Mouse (Mus musculus) heart, embryonic 16.5 days (tissue): ENCODE data around the gene AF067061. TPM values are rescaled to one million over a fixed set of nuclear protein-coding genes. Genes with fewer than 3 reads are reported as not detected.
"Not testable (repeated sequence)": the region's sequence is repeated elsewhere in the genome, so short reads cannot be mapped to it uniquely, and the experiment has no call there.

Experiments used
- ATAC-seq: fragments of 200-750 bp; cut with Nextera tagmentation; replicated peaks from 2 replicates; pipeline ENCODE4 v1.8.0; 2017; ENCODE audit warnings: moderate number of reproducible peaks; ENCODE audit not compliant: insufficient read depth, low FRiP score; ENCODE audit errors: extremely low read depth
- H3K27ac ChIP-seq: fragments of 300-500 bp; sonication (generic); 2 replicates; pipeline ENCODE4 v1.5.1; 2014; ENCODE audit warnings: mild to moderate bottlenecking, low read length, control low read depth, moderate library complexity
- H3K27me3 ChIP-seq: fragments of 300-500 bp; sonication (generic); 2 replicates; pipeline ENCODE4 v1.6.1; 2014; ENCODE audit warnings: low read length, mixed read lengths; ENCODE audit not compliant: control insufficient read depth, insufficient read depth
- H3K36me3 ChIP-seq: fragments of 300-500 bp; sonication (generic); 2 replicates; pipeline ENCODE4 v1.6.1; 2014; ENCODE audit not compliant: control insufficient read depth, insufficient read depth
- H3K4me1 ChIP-seq: fragments of 300-500 bp; sonication (generic); 2 replicates; pipeline ENCODE4 v1.6.1; 2014; ENCODE audit warnings: low read length, mixed read lengths; ENCODE audit not compliant: control insufficient read depth, insufficient read depth
- H3K4me2 ChIP-seq: fragments of 300-500 bp; sonication (generic); 2 replicates; pipeline ENCODE4 v1.6.1; 2014; ENCODE audit warnings: low read depth, mild to moderate bottlenecking, control low read depth, low read length
- H3K4me3 ChIP-seq: fragments of 300-500 bp; sonication (generic); 2 replicates; pipeline ENCODE4 v1.5.1; 2014; ENCODE audit warnings: mild to moderate bottlenecking, control low read depth, low read length
- H3K9ac ChIP-seq: fragments of 300-500 bp; sonication (generic); 2 replicates; pipeline ENCODE4 v1.6.1; 2014; ENCODE audit warnings: low read length, control low read depth
- H3K9me3 ChIP-seq: fragments of 300-500 bp; sonication (generic); replicated peaks from 2 replicates; pipeline ENCODE4 v1.6.1; 2016; ENCODE audit warnings: low read length; ENCODE audit not compliant: control insufficient read depth
- WGBS: fragments of 180-500 bp; shearing (Covaris S2); extraction: QIAGEN DNeasy Blood & Tissue Kit; methylation state at CpG from one replicate; pipeline ENCODE4 v1.1.7; 2014; 5-methylcytosine and 5-hydroxymethylcytosine counted together
- polyA plus RNA-seq: library from polyadenylated mRNA; unstranded; fragments of >200 nt; fragmentation: Nextera tagmentation; extraction: Ambion mirVana; gene quantifications from 2 replicates; pipeline ENCODE4 v1.2.1, GENCODE M21; 2015

Gene AF067061
- polyA plus RNA-seq: not detected in 2 replicates

- not testable (repeated sequence) for H3K27ac ChIP-seq, H3K4me3 ChIP-seq, ATAC-seq, H3K27me3 ChIP-seq, H3K36me3 ChIP-seq, H3K9me3 ChIP-seq, H3K4me1 ChIP-seq, H3K9ac ChIP-seq, H3K4me2 ChIP-seq
- 83% methylated on average over 2 of the region's 2 CpGs for WGBS
Measured at GRCm38 (mm10) chr13:120262870-120263269, at the start of gene AF067061. TSS of gene AF067061 (plus strand) at chr13:120263114.

- not testable (repeated sequence) for H3K4me3 ChIP-seq, H3K27ac ChIP-seq, ATAC-seq, H3K4me1 ChIP-seq, H3K27me3 ChIP-seq, H3K4me2 ChIP-seq, H3K9ac ChIP-seq, H3K36me3 ChIP-seq, H3K9me3 ChIP-seq
- no CpG with 5 or more reads among the region's 2 CpGs for WGBS
Measured at GRCm38 (mm10) chr13:120215847-120216246, 47.1 kb upstream of the AF067061 start, which contains the start of gene Gm21762. TSS of gene Gm21762 (minus strand) at chr13:120215947.

- not testable (repeated sequence) for ATAC-seq, H3K27ac ChIP-seq, H3K27me3 ChIP-seq, H3K9me3 ChIP-seq, H3K4me2 ChIP-seq, H3K4me1 ChIP-seq, H3K36me3 ChIP-seq, H3K9ac ChIP-seq, H3K4me3 ChIP-seq
- 79% methylated on average over 5 of the region's 5 CpGs for WGBS
Measured at GRCm38 (mm10) chr13:120220922-120221321, 42.0 kb upstream of the AF067061 start.

- H3K36me3 ChIP-seq, H3K4me2 ChIP-seq: not testable (repeated sequence)
Measured at GRCm38 (mm10) chr13:120223012-120223659, 39.8 kb upstream of the AF067061 start.

GRCm38 (mm10) chr13:120231798-120232197 is 31.1 kb upstream of the AF067061 start:
- 89% methylated on average over 17 of the region's 17 CpGs for WGBS
- H3K4me2 ChIP-seq, H3K4me1 ChIP-seq, H3K27ac ChIP-seq, H3K36me3 ChIP-seq, H3K9ac ChIP-seq, H3K27me3 ChIP-seq, H3K9me3 ChIP-seq, ATAC-seq, H3K4me3 ChIP-seq: not testable (repeated sequence)

More at GRCm38 (mm10) chr13:120223012-120223659, 39.8 kb upstream of the AF067061 start:
- ATAC-seq, H3K4me1 ChIP-seq, H3K4me3 ChIP-seq, H3K27ac ChIP-seq, H3K27me3 ChIP-seq, H3K9ac ChIP-seq, H3K9me3 ChIP-seq: not testable (repeated sequence)
- WGBS: 88% methylated on average over 16 of the region's 25 CpGs

GRCm38 (mm10) chr13:120232447-120233049 is 30.4 kb upstream of the AF067061 start:
- H3K27ac ChIP-seq, H3K4me3 ChIP-seq, H3K9me3 ChIP-seq, ATAC-seq, H3K36me3 ChIP-seq, H3K27me3 ChIP-seq, H3K4me1 ChIP-seq, H3K4me2 ChIP-seq, H3K9ac ChIP-seq: not testable (repeated sequence)
- 74% methylated on average over 13 of the region's 25 CpGs for WGBS

- not testable (repeated sequence) for H3K27me3 ChIP-seq, H3K9me3 ChIP-seq, H3K4me1 ChIP-seq, ATAC-seq, H3K9ac ChIP-seq, H3K4me3 ChIP-seq, H3K36me3 ChIP-seq, H3K27ac ChIP-seq, H3K4me2 ChIP-seq
Measured at GRCm38 (mm10) chr13:120238811-120239210, 24.1 kb upstream of the AF067061 start, which contains the start of gene Gm21731. TSS of gene Gm21731 (plus strand) at chr13:120239111.

GRCm38 (mm10) chr13:120251208-120251924 is 11.5 kb upstream of the AF067061 start:
- not testable (repeated sequence) for ATAC-seq, H3K4me1 ChIP-seq, H3K4me3 ChIP-seq, H3K4me2 ChIP-seq, H3K9ac ChIP-seq, H3K27me3 ChIP-seq, H3K36me3 ChIP-seq, H3K9me3 ChIP-seq, H3K27ac ChIP-seq
- 77% methylated on average over 2 of the region's 3 CpGs for WGBS
